Mouse (Mus musculus) limb, embryonic 11.5 days (tissue): ENCODE measurements around the gene Adcyap1r1. TPM values are rescaled to one million over a fixed set of nuclear protein-coding genes. Genes with fewer than 3 reads are reported as not detected.
A peak's percentile ranks its signal among the peaks of the same experiment; 100 is the strongest.

ENCODE experiments used
- ATAC-seq: fragments of 200-750 bp; cut with Nextera tagmentation; 2 replicates; pipeline ENCODE4 v1.8.0; 2017; ENCODE audit warnings: low read depth; ENCODE audit not compliant: insufficient number of reproducible peaks, low FRiP score, low TSS enrichment
- DNase-seq: peaks from one replicate; pipeline ENCODE4 v3.0.0-alpha.2; 2015; ENCODE audit warnings: low spot score
- H3K27ac ChIP-seq: fragments of 300-500 bp; sonication (generic); replicated peaks from 2 replicates; pipeline ENCODE4 v1.5.1; 2014; ENCODE audit warnings: low read depth, mild to moderate bottlenecking, low read length
- H3K27me3 ChIP-seq: fragments of 300-500 bp; sonication (generic); 2 replicates; pipeline ENCODE4 v1.6.1; 2014; ENCODE audit warnings: mild to moderate bottlenecking, low read length, mixed read lengths; ENCODE audit not compliant: control insufficient read depth, insufficient read depth
- H3K36me3 ChIP-seq: fragments of 300-500 bp; sonication (generic); 2 replicates; pipeline ENCODE4 v1.6.1; 2014; ENCODE audit warnings: mild to moderate bottlenecking, low read length, moderate library complexity, mixed read lengths; ENCODE audit not compliant: control insufficient read depth, insufficient read depth
- H3K4me1 ChIP-seq: fragments of 300-500 bp; sonication (generic); 2 replicates; pipeline ENCODE4 v1.6.1; 2014; ENCODE audit warnings: low read length, mixed read lengths; ENCODE audit not compliant: control insufficient read depth, insufficient read depth
- H3K4me2 ChIP-seq: fragments of 300-500 bp; sonication (generic); 2 replicates; pipeline ENCODE4 v1.6.1; 2014; ENCODE audit warnings: low read depth, mild to moderate bottlenecking, moderate library complexity; ENCODE audit not compliant: severe bottlenecking
- H3K4me3 ChIP-seq: fragments of 300-500 bp; sonication (generic); 2 replicates; pipeline ENCODE4 v1.5.1; 2014; ENCODE audit warnings: low read depth, low read length
- H3K9ac ChIP-seq: fragments of 300-500 bp; sonication (generic); 2 replicates; pipeline ENCODE4 v1.6.1; 2014; ENCODE audit warnings: mild to moderate bottlenecking, low read length
- H3K9me3 ChIP-seq: fragments of 300-500 bp; sonication (generic); 2 replicates; pipeline ENCODE4 v1.6.1; 2016; ENCODE audit warnings: low read length; ENCODE audit not compliant: control insufficient read depth
- WGBS: fragments of 180-500 bp; shearing (Covaris S2); extraction: QIAGEN DNeasy Blood & Tissue Kit; methylation state at CpG from one replicate; pipeline ENCODE4 v1.1.7; 2014; 5-methylcytosine and 5-hydroxymethylcytosine counted together
- polyA plus RNA-seq: library from polyadenylated mRNA; unstranded; fragments of >200 nt; fragmentation: Nextera tagmentation; extraction: Ambion mirVana; gene quantifications from 2 replicates; pipeline ENCODE4 v1.2.1, GENCODE M21; 2014

The Adcyap1r1 gene
- polyA plus RNA-seq, 1 experiment from 2014 or later, result 0.48 TPM

GRCm38 (mm10) chr6:55438837-55439236, 12.9 kb upstream of the Adcyap1r1 start:
- Histone ChIP-seq H3K9ac (no peak overlapping the region), H3K36me3 (no peaks in the 10 kb centered on the region), H3K27me3 (0 out of 2 replicates have a peak, but pooled peaks cover 3% of the 10 kb centered on the region), H3K4me1 (no peaks in the 10 kb centered on the region), H3K27ac (no peak overlapping the region), H3K9me3 (no peaks in the 10 kb centered on the region), H3K4me2 (no peak overlapping the region), H3K4me3 (no peak overlapping the region)
- 84% methylated on average over 2 of the region's 2 CpGs for WGBS
- DNase-seq (no peak), ATAC-seq (no peak)

GRCm38 (mm10) chr6:55443927-55444688, 7.7 kb upstream of the Adcyap1r1 start:
- Histone ChIP-seq H3K4me1 (no peaks in the 10 kb centered on the region), H3K9ac (no peak overlapping the region), H3K4me3 (no peak overlapping the region), H3K36me3 (no peaks in the 10 kb centered on the region), H3K9me3 (no peaks in the 10 kb centered on the region), H3K4me2 (no peak overlapping the region), H3K27ac (no peak overlapping the region), H3K27me3 (no peaks in the 10 kb centered on the region)
- WGBS, result 19% methylated on average over 2 of the region's 2 CpGs
- DNase-seq (no peak), ATAC-seq (0 out of 2 replicates have a peak, but pooled peaks have one; percentile 72)

GRCm38 (mm10) chr6:55444721-55445120, 7.1 kb upstream of the Adcyap1r1 start:
- DNase-seq (no peak), ATAC-seq (no peak)
- Histone ChIP-seq H3K36me3 (no peaks in the 10 kb centered on the region), H3K9me3 (no peaks in the 10 kb centered on the region), H3K4me3 (no peak overlapping the region), H3K9ac (no peak overlapping the region), H3K27me3 (no peaks in the 10 kb centered on the region), H3K4me1 (no peaks in the 10 kb centered on the region), H3K4me2 (no peak overlapping the region), H3K27ac (no peak overlapping the region)
- WGBS, result 59% methylated on average over 4 of the region's 4 CpGs

- H3K27me3 ChIP-seq, result peaks cover 26% of the 10 kb centered on the region
- H3K9ac ChIP-seq, result no peak overlapping the region
- H3K27ac ChIP-seq, result no peak overlapping the region
- H3K36me3 ChIP-seq, result no peaks in the 10 kb centered on the region
- 82% methylated on average over 9 of the region's 9 CpGs for whole genome bisulfite sequencing
- H3K4me2 ChIP-seq, result no peak overlapping the region
- no peaks in the 10 kb centered on the region for H3K9me3 ChIP-seq
- ATAC-seq (no peak), DNase-seq (no peak)
- H3K4me3 ChIP-seq, result no peak overlapping the region
- H3K4me1 ChIP-seq, result peaks cover 5% of the 10 kb centered on the region; the same call in 1 of the 2 replicates
Measured at GRCm38 (mm10) chr6:55448199-55448598, 3.6 kb upstream of the Adcyap1r1 start.

GRCm38 (mm10) chr6:55448976-55449678, 2.7 kb upstream of the Adcyap1r1 start:
- H3K9me3 ChIP-seq, result no peaks in the 10 kb centered on the region
- no peak overlapping the region for H3K9ac ChIP-seq
- 72% methylated on average over 8 of the region's 8 CpGs for WGBS
- peaks cover 5% of the 10 kb centered on the region; the same call in 1 of the 2 replicates for H3K4me1 ChIP-seq
- H3K4me2 ChIP-seq, result no peak overlapping the region
- ATAC-seq (no peak), DNase-seq (no peak)
- peaks cover 31% of the 10 kb centered on the region for H3K27me3 ChIP-seq
- no peak overlapping the region for H3K4me3 ChIP-seq
- H3K27ac ChIP-seq, result no peak overlapping the region
- H3K36me3 ChIP-seq, result no peaks in the 10 kb centered on the region

GRCm38 (mm10) chr6:55452381-55452780, 603 bp downstream of the Adcyap1r1 start:
- Histone ChIP-seq H3K4me2 (peak overlapping the region; percentile 97), H3K4me1 (peaks cover 5% of the 10 kb centered on the region; the same call in 1 of the 2 replicates), H3K4me3 (peak overlapping the region; percentile 48), H3K27me3 (peaks cover 31% of the 10 kb centered on the region), H3K9me3 (no peaks in the 10 kb centered on the region), H3K27ac (no peak overlapping the region), H3K9ac (peak overlapping the region; percentile 47), H3K36me3 (no peaks in the 10 kb centered on the region)
- no peak for DNase-seq
- ATAC-seq, result no peak; the same call in 1 of the 2 replicates
- WGBS, result under 1% methylated on average over 24 of the region's 24 CpGs

GRCm38 (mm10) chr6:55453548-55453947, 1.8 kb downstream of the Adcyap1r1 start:
- Histone ChIP-seq H3K4me2 (no peak overlapping the region), H3K36me3 (no peaks in the 10 kb centered on the region), H3K4me1 (peaks cover 5% of the 10 kb centered on the region; the same call in 1 of the 2 replicates), H3K9me3 (no peaks in the 10 kb centered on the region), H3K27ac (no peak overlapping the region), H3K27me3 (peaks cover 31% of the 10 kb centered on the region), H3K9ac (no peak overlapping the region), H3K4me3 (no peak overlapping the region)
- WGBS, result 32% methylated on average over 1 of the region's 1 CpGs
- no peak for DNase-seq
- no peak for ATAC-seq

GRCm38 (mm10) chr6:55455641-55456040, 3.9 kb downstream of the Adcyap1r1 start:
- Histone ChIP-seq H3K27ac (no peak overlapping the region), H3K9me3 (no peaks in the 10 kb centered on the region), H3K36me3 (no peaks in the 10 kb centered on the region), H3K27me3 (peaks cover 25% of the 10 kb centered on the region), H3K4me1 (peaks cover 5% of the 10 kb centered on the region; the same call in 1 of the 2 replicates), H3K4me3 (no peak overlapping the region), H3K9ac (no peak overlapping the region), H3K4me2 (no peak overlapping the region)
- no peak for ATAC-seq
- no peak for DNase-seq
- WGBS, result 85% methylated on average over 5 of the region's 5 CpGs
